Mouse (Mus musculus): ENCODE measurements around the gene Tmem54. TPM values are rescaled to one million over a fixed set of nuclear protein-coding genes. Genes with fewer than 3 reads are reported as not detected.

Tmem54 gene
- not detected in 2 replicates for polyA plus RNA-seq (2014; fragmentation: Nextera tagmentation; extraction: Ambion mirVana)

DNA sequence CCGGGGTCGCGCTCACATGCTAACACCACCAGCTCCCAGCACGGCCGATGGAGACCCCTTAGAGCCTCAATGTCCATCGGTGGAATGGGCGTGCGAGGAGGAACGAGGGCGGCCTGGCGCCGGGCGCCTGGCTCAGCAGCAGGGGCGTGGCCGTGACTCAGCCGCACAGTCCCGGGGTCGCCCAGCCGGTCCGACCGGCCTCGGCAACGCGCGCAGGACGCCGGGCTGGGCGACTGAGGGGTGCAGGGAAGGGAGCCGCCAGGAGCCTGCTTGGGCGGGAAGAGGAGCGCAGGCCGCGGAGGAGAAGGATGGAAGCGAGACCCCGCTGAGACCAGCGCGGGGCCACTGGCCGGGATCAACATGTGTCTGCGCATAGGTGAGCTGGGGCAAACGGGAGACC is at the start of gene Tmem54:
Gene Tmem54, plus strand, starts transcription at position 193 of the 400 bp plus-strand sequence.
- H3K9me3 ChIP-seq (replicated peaks; ENCODE audit: control insufficient read depth, low read length): no peaks in the 10 kb centered on the region
- H3K4me3 ChIP-seq (ENCODE audit: low read depth, low read length): peak within 1 kb of the TSS; percentile 19; the same call in 1 of the 2 replicates
- peak within 1 kb of the TSS; percentile 41 for H3K9ac ChIP-seq (ENCODE audit: low read length)
- WGBS: under 1% methylated on average over 40 of the region's 40 CpGs
- DNase-seq (ENCODE audit: low spot score) (no peak), ATAC-seq (no peak)
- H3K4me2 ChIP-seq (ENCODE audit: low read length): peak within 1 kb of the TSS; percentile 43
- H3K36me3 ChIP-seq (ENCODE audit: control insufficient read depth, insufficient read depth, low read length): no peaks in the 10 kb centered on the region
- no peaks in the 10 kb centered on the region; the same call in 1 of the 2 replicates for H3K4me1 ChIP-seq (ENCODE audit: control insufficient read depth, insufficient read depth, low read length)
- no peak within 1 kb of the TSS for H3K27ac ChIP-seq (ENCODE audit: low read depth, low read length)
- H3K27me3 ChIP-seq (replicated peaks; ENCODE audit: control insufficient read depth, insufficient read depth, low read length): peaks cover 35% of the 10 kb centered on the region

DNA sequence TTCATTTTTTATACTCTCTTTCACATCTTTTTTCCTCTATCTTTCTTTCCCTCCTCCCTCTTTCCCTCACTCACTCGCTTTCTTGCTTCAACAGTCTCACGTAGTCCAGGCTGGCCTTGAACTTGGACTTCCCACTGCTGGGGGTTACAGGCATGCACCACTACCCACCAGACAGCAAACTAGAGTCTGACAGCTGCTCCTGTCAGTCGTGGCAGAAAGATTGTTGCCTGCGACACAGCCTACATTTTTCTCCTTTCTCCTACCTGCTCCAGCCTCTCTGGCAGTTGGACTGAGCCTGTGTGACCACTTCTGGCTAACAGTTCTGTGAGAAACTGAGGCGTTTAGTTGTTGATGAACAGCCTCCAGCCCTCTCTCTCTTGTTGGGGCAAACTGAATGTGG is 49.8 kb upstream of the Tmem54 start:
- 89% methylated on average over 5 of the region's 5 CpGs for WGBS
- no peaks in the 10 kb centered on the region for H3K36me3 ChIP-seq (ENCODE audit: control insufficient read depth, insufficient read depth, low read length)
- H3K27me3 ChIP-seq (replicated peaks; ENCODE audit: control insufficient read depth, insufficient read depth, low read length): no peaks in the 10 kb centered on the region
- DNase-seq (ENCODE audit: low spot score) (no peak), ATAC-seq (no peak)
- no peak overlapping the region for H3K27ac ChIP-seq (ENCODE audit: low read depth, low read length)
- H3K9ac ChIP-seq (ENCODE audit: low read length): no peak overlapping the region
- H3K4me3 ChIP-seq (ENCODE audit: low read depth, low read length): no peak overlapping the region
- no peak overlapping the region for H3K4me2 ChIP-seq (ENCODE audit: low read length)
- H3K4me1 ChIP-seq (ENCODE audit: control insufficient read depth, insufficient read depth, low read length): peaks cover 6% of the 10 kb centered on the region
- H3K9me3 ChIP-seq (replicated peaks; ENCODE audit: control insufficient read depth, low read length): no peaks in the 10 kb centered on the region

DNA sequence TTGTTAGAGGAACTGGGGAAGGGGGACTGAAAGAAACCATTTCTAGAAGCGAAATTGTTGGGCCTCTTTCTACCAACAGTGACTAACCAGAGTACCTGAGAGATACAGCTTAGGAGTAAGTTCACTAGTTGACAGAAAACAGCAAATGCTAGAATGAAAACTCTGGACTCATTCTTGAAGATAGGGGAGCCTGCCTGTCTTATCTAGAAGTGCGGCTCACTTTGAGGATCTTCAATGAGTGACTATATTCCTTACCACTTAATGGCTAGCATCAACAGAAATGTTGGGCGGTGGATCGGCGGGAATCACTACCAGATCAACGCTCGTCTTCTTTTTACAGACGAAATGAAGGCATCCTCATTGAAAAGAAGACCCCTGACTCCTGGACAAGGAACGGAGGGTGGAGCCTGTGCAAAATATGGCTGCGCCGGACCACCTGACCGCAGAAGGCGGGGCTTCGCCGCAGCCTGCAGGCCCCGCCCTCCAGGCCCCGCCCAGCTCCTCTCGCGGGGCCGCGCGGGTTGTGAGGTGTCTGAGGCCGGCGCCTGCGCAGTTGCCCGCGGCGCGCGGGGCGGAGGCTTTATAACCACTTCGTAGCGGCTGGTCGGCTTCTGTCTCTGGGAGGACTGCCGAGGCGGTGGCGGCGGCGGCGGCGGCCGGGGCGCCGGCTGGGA is 47.7 kb upstream of the Tmem54 start:
- Histone ChIP-seq H3K9me3 (replicated peaks; ENCODE audit: control insufficient read depth, low read length) (no peaks in the 10 kb centered on the region), H3K4me3 (ENCODE audit: low read depth, low read length) (peak overlapping the region; percentile 91), H3K4me2 (ENCODE audit: low read length) (peak overlapping the region; percentile 100), H3K27me3 (replicated peaks; ENCODE audit: control insufficient read depth, insufficient read depth, low read length) (no peaks in the 10 kb centered on the region), H3K27ac (ENCODE audit: low read depth, low read length) (peak overlapping the region; percentile 91), H3K4me1 (ENCODE audit: control insufficient read depth, insufficient read depth, low read length) (peaks cover 6% of the 10 kb centered on the region), H3K9ac (ENCODE audit: low read length) (peak overlapping the region; percentile 94), H3K36me3 (ENCODE audit: control insufficient read depth, insufficient read depth, low read length) (no peaks in the 10 kb centered on the region)
- DNase-seq (ENCODE audit: low spot score) (peak; percentile 98), ATAC-seq (peak; percentile 97)
- WGBS: 5% methylated on average over 38 of the region's 44 CpGs

DNA sequence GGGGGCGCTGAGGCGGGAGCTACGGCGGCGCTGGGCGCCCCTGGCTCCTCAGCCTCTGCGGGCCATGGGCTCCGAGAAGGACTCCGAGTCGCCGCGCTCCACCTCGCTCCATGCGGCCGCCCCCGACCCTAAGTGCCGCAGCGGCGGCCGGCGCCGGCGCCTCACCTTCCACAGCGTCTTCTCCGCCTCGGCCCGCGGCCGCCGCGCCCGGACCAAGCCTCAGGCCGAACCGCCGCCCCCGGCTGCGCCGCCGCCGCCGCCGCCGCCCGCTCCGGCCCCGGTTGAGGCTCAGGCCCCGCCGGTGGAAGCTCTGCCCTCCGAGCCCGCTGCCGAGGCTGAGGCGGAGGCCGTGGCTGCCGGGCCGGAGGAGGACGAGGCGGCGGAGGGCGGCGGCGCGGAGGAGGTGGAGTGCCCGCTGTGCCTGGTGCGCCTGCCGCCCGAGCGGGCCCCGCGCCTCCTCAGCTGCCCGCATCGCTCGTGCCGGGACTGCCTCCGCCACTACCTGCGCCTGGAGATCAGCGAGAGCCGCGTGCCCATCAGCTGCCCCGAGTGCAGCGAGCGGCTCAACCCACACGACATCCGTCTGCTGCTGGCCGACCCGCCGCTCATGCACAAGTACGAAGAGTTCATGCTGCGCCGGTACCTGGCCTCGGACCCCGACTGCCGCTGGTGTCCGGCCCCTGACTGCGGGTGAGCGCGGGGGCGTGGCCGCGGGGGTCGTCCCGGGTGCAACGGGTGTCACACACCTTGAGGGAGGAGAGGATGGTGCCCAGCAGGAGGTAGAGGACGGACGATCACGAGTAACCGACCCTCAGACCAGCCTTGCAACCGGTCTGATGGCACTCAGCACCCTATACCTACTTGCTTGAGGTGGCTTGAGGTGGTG is 46.9 kb upstream of the Tmem54 start, which contains the start of gene Rnf19b:
Gene Rnf19b, plus strand, starts transcription at position 65 of the 886 bp plus-strand sequence.
- Histone ChIP-seq H3K4me2 (ENCODE audit: low read length) (peak within 1 kb of the TSS; percentile 100), H3K4me1 (ENCODE audit: control insufficient read depth, insufficient read depth, low read length) (peaks cover 6% of the 10 kb centered on the region), H3K36me3 (ENCODE audit: control insufficient read depth, insufficient read depth, low read length) (no peaks in the 10 kb centered on the region), H3K27me3 (replicated peaks; ENCODE audit: control insufficient read depth, insufficient read depth, low read length) (no peaks in the 10 kb centered on the region), H3K9ac (ENCODE audit: low read length) (peak within 1 kb of the TSS; percentile 94), H3K9me3 (replicated peaks; ENCODE audit: control insufficient read depth, low read length) (no peaks in the 10 kb centered on the region), H3K4me3 (ENCODE audit: low read depth, low read length) (peak within 1 kb of the TSS; percentile 91), H3K27ac (ENCODE audit: low read depth, low read length) (peak within 1 kb of the TSS; percentile 91)
- ATAC-seq (peak; percentile 67), DNase-seq (ENCODE audit: low spot score) (peak; percentile 42)
- under 1% methylated on average over 59 of the region's 107 CpGs for WGBS

DNA sequence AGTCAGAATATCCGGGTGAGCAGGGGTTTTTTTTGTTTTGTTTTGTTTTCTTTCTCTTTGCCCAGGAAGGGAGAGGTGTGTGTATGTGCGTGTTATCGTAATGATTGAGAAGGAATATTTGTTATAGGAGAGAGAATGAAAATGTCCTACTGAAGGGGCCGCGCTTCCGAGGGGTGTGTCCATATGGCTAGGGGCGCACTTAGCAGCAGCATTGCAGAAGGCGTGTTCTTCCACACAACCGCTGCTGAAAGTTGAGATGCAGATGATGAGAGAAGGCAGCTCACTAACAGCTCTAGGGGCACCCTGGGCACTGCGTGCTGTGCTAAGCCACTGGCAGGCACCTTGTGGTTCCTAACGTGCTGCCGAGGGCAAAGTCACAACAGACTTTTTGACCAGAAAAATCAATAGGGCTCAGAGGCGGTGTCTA is 46.2 kb upstream of the Tmem54 start:
- WGBS: 3% methylated on average over 13 of the region's 13 CpGs
- no peaks in the 10 kb centered on the region for H3K36me3 ChIP-seq (ENCODE audit: control insufficient read depth, insufficient read depth, low read length)
- peak overlapping the region; percentile 94 for H3K9ac ChIP-seq (ENCODE audit: low read length)
- ATAC-seq (no peak), DNase-seq (ENCODE audit: low spot score) (peak; percentile 49)
- no peak overlapping the region for H3K27ac ChIP-seq (ENCODE audit: low read depth, low read length)
- H3K9me3 ChIP-seq (replicated peaks; ENCODE audit: control insufficient read depth, low read length): no peaks in the 10 kb centered on the region
- peaks cover 6% of the 10 kb centered on the region for H3K4me1 ChIP-seq (ENCODE audit: control insufficient read depth, insufficient read depth, low read length)
- no peaks in the 10 kb centered on the region for H3K27me3 ChIP-seq (replicated peaks; ENCODE audit: control insufficient read depth, insufficient read depth, low read length)
- peak overlapping the region; percentile 100 for H3K4me2 ChIP-seq (ENCODE audit: low read length)
- peak overlapping the region; percentile 91 for H3K4me3 ChIP-seq (ENCODE audit: low read depth, low read length)

DNA sequence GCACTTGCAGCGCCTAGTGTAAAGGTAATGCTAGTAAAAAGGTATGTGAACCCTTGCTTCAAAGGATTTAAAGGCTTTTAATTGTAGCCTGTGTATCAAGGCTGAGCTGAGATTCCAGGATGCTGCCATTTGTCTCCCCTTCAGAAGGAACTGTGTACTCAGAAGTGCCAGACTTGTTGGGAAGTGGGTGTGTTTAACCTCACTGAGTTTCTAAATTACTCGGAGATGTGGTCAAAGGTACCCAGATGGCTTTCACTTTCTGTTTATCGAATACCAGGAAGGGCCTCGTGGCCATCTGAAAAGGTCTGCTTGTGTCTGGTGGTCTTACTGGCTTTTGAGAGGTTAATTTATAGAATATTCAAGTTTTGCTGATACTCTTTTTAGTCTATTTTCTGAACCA is 45.4 kb upstream of the Tmem54 start:
- H3K4me2 ChIP-seq (ENCODE audit: low read length): peak overlapping the region; percentile 100
- peak overlapping the region; percentile 91 for H3K4me3 ChIP-seq (ENCODE audit: low read depth, low read length)
- H3K36me3 ChIP-seq (ENCODE audit: control insufficient read depth, insufficient read depth, low read length): no peaks in the 10 kb centered on the region
- ATAC-seq (no peak), DNase-seq (ENCODE audit: low spot score) (no peak)
- H3K27me3 ChIP-seq (replicated peaks; ENCODE audit: control insufficient read depth, insufficient read depth, low read length): no peaks in the 10 kb centered on the region
- WGBS: 56% methylated on average over 4 of the region's 4 CpGs
- H3K4me1 ChIP-seq (ENCODE audit: control insufficient read depth, insufficient read depth, low read length): peaks cover 6% of the 10 kb centered on the region
- no peaks in the 10 kb centered on the region for H3K9me3 ChIP-seq (replicated peaks; ENCODE audit: control insufficient read depth, low read length)
- peak overlapping the region; percentile 94 for H3K9ac ChIP-seq (ENCODE audit: low read length)
- no peak overlapping the region for H3K27ac ChIP-seq (ENCODE audit: low read depth, low read length)

DNA sequence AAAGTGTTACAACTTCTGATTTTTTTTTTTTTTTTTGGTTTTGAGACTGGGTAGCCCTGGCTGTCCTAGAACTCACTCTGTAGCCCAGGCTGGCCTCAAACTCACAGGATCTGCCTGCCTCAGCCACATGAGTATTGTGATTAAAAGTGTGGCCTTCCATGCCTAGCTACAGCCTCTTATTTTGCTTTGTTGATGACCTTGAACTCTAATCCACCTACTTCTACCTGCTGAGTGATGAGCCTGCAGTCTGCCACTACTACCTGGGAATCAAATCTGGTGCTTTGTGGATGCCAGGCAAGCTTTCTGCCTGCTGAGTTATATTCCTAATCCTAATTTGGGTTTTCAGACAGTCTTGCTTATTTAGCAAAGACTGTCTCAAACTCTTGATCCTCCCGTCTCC is 43.9 kb upstream of the Tmem54 start:
- no peak overlapping the region for H3K4me2 ChIP-seq (ENCODE audit: low read length)
- no peaks in the 10 kb centered on the region for H3K36me3 ChIP-seq (ENCODE audit: control insufficient read depth, insufficient read depth, low read length)
- no peak overlapping the region for H3K4me3 ChIP-seq (ENCODE audit: low read depth, low read length)
- no peak for ATAC-seq
- DNase-seq (ENCODE audit: low spot score): no peak
- no peaks in the 10 kb centered on the region for H3K9me3 ChIP-seq (replicated peaks; ENCODE audit: control insufficient read depth, low read length)
- WGBS: 95% methylated on average over 1 of the region's 1 CpGs
- H3K4me1 ChIP-seq (ENCODE audit: control insufficient read depth, insufficient read depth, low read length): peaks cover 6% of the 10 kb centered on the region
- no peak overlapping the region for H3K27ac ChIP-seq (ENCODE audit: low read depth, low read length)
- no peak overlapping the region for H3K9ac ChIP-seq (ENCODE audit: low read length)
- no peaks in the 10 kb centered on the region for H3K27me3 ChIP-seq (replicated peaks; ENCODE audit: control insufficient read depth, insufficient read depth, low read length)

DNA sequence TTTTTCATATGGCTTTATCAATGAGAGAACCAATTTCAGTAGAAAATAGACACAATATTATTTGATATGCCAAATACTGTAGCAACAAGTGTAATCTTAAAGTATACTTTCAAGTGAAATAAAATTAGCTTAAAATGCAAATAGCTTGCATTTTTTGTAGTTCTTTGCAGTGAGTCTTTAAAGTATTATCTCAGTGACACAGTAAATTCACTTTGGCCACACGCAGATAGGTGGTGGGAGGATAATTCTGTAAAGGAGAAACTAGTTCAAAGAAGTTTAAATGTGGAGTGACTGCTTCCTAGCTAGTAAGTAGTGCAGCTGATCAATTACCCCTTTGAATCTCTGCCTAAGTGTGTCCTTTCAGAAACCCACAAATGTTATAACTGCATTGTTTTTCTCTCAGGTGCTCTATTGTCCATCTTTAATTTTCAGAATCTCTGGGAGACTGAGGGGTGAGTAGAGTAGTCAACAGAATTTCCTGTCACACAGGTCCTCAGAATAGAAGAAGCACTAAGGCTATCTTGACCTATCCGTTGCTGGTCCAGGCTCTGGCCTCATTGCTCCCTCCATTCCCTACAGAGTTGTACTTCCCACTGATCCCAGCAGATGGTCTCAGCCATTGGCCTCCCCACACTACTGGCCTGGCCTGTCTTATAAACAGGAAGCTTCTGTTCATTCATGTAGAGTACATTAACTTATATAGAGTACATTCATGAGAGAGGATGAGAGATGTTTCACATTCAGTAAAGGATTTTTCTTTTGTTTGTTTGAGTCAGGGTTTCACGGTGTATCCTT is 42.9 kb upstream of the Tmem54 start:
- no peak for DNase-seq (ENCODE audit: low spot score)

More for the DNA sequence above, 42.9 kb upstream of the Tmem54 start:
- WGBS: 80% methylated on average over 3 of the region's 3 CpGs
- Histone ChIP-seq H3K27me3 (replicated peaks; ENCODE audit: control insufficient read depth, insufficient read depth, low read length) (no peaks in the 10 kb centered on the region), H3K4me3 (ENCODE audit: low read depth, low read length) (no peak overlapping the region), H3K4me1 (ENCODE audit: control insufficient read depth, insufficient read depth, low read length) (peaks cover 6% of the 10 kb centered on the region), H3K9ac (ENCODE audit: low read length) (no peak overlapping the region), H3K36me3 (ENCODE audit: control insufficient read depth, insufficient read depth, low read length) (no peaks in the 10 kb centered on the region), H3K27ac (ENCODE audit: low read depth, low read length) (no peak overlapping the region), H3K4me2 (ENCODE audit: low read length) (no peak overlapping the region), H3K9me3 (replicated peaks; ENCODE audit: control insufficient read depth, low read length) (no peaks in the 10 kb centered on the region)
- no peak for ATAC-seq

All from forebrain, embryonic 14.5 days (tissue).